Mouse (Mus musculus) adrenal gland, postnatal 4 days (tissue): ENCODE results near the gene Ppp1r3e. TPM values are rescaled to one million over a fixed set of nuclear protein-coding genes. Genes with fewer than 3 reads are reported as not detected.

ENCODE experiments used
- DNase-seq, 2 experiments: peaks; one replicate each; pipeline ENCODE4 v3.0.0; 2021 to 2022; ENCODE audit warnings: low spot score in 2 of 2, mixed read lengths in 2 of 2
- total RNA-seq, 2 experiments: library from RNA; stranded (reverse); gene quantifications; 2 replicates each; pipeline ENCODE4 v1.2.3; 2021

Gene Ppp1r3e
- total RNA-seq, 2 experiments from 2014 or later: 16.9 to 21.0 TPM

- peak; percentile 58 to 78 for DNase-seq
These were observed 6.0 kb upstream of the Ppp1r3e start, which contains the start of the genes Bcl2l2 and Gm20521 for GRCm38 (mm10) chr14:54883154-54884021. TSS of gene Bcl2l2 (plus strand) at chr14:54883377. TSS of gene Gm20521 (plus strand) at chr14:54883441.

DNA sequence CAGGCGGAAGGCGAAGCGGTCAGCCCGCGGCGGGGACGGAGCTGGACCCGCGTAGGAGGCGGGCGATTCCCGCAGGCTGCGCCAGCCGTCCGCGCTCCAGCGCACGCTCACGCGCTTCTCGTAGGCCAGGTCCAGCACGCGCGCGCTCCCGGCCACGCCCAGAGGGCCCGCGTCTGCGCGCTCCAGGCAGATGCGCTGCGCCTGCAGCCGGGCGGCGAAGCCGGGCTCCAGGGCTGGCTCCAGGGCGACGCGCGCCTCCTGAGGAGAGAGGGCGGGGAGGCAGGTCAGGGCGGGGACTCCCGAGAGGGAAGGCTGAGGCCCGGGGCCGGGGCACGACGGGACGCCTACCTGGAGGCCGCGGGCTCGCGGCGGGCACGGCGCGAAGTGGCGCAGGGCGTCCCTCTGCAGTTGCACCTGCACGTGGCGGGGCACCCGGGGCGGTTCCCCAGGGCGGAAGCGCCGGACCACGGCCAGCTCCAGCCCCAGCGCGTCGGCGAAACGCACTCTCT, 757 bp downstream of the Ppp1r3e start:
- peak; percentile 77 to 85 for DNase-seq

DNA sequence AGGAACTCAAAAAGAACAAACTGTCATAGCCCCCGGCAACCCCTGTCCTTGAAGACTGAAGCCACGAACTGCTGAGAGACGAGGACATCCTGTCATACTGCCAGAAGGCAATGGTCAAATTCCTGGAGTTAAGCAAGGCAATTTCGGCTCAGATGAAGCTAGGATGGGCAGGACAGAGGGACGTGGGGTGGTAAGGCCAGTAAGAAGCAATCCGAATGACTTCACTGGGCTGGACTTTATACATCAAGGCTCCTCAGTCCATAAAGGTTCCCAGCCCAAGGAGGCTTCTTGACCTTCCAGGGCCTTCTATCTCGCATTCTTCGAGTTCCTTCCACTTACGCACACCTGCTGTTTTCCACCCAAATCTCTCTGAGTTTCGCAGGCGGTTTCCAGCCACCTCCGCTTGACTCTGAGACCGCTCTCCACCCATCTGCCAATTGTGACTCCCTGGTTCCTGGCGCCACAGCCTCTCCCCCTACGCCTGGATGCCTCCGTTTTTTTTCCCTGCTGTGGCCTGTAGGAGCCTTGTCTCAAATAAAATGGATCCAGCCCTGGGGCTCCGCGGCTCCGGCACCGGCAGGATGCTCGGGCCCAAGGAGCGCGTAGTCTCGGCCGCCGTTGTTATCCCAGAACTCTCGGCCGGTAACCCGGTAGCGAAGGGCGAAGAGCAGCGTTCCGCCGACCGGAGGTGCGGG, 1.4 kb downstream of the Ppp1r3e start:
- no peak for DNase-seq

DNA sequence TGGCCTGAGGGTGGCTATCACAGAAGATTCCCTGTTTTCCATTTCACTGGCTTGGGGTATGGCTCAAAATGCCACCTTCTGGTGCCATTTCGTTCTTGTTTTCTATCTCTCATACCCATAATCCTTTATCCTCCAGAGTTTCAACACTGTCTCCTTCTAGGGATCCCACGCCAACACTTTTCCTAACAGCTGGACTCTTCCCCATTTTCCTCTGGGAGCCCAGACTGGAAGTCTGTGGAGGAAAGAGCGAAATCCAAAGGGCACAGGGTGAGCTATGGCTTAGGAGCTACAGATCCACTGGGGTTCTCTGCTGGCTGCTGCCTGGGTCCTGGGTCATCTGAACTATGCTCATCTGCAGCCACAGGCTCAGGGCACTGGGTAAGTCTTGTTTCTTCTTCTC, 3.2 kb downstream of the Ppp1r3e start:
- no peak for DNase-seq

GRCm38 (mm10) chr14:54870861-54871260, 6.5 kb downstream of the Ppp1r3e start, which contains the start of gene Homez:
TSS of gene Homez (minus strand) at chr14:54870961.
- no peak for DNase-seq

DNA sequence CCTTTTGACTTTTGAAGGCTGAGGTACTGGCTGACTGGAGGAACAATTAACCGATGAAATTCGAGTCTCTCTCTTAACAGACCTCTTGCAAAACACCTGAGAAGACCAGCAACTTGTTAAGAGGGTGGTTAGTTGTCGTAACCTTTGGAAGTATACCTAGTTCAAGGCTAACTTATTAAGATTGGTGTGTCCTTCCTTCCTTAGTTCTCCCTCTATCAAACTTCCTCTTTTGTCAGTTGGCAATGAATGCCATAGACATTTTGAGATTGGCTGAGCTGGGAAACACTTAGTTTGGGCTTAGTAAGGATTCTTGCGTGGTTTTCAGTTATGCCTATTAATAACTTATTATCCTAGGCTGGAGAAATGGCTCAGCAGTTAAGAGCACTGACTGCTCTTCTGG, 9.3 kb downstream of the Ppp1r3e start:
- no peak for DNase-seq

- DNase-seq: no peak
These were observed 10.4 kb downstream of the Ppp1r3e start for GRCm38 (mm10) chr14:54866936-54867335.

GRCm38 (mm10) chr14:54866268-54866667, 11.1 kb downstream of the Ppp1r3e start:
- DNase-seq: no peak

- DNase-seq: no peak
These were observed 11.7 kb downstream of the Ppp1r3e start for GRCm38 (mm10) chr14:54865626-54866025.

DNA sequence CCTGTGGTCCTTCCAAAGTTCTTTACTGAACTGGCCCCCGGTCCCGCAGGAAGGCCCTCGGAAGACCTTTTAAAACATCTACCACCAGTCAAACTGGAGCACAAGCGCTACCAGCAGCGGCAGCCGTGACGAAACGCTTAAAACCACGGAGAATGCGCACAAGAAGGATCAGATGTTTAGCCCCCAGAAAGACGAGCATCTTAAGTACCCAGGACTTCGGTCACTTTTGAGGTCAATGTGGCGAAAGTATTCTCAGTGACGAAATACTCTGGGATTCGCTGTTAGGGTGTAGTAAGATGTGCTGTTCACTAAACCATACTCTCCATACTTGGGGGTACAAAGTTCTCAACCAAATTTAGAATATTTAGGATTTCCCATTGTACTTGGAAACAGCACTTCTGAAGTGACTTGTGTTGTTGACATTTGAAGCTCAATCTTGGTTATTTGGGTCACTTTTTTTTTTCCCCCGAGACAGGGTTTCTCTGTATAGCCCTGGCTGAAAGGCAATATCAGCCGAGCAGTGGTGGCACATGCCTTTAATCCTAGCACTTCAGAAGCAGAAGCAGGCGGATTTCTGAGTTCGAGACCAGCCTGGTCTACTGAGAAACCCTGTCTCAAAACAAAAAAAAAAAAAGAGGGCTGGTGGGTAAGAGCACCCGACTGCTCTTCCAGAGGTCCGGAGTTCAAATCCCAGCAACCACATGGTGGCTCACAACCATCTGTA, 12.9 kb downstream of the Ppp1r3e start:
- DNase-seq: no peak

- peak; percentile 82 for DNase-seq
These were observed 13.6 kb downstream of the Ppp1r3e start for GRCm38 (mm10) chr14:54863501-54864312.

GRCm38 (mm10) chr14:54860511-54860910, 16.8 kb downstream of the Ppp1r3e start:
- no peak for DNase-seq

DNA sequence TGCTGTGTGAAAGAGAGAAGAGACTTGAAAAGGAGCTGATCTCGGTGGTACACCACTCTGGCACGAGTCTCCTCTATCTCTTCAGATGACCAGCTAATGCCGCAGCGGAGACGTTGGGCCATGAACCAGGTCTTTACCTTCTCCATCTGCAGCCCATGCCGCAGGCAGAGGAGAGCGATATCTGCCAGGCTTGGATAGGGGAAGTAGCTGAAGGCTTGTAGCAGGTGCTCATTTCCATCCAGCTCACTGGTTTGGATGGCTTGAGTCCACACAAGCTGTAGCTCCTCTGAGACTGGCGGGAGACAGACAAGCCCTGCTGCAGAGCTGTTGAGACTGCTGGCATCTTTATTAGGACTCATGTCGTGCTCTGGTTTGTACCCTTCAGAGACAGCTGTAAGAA, 19.5 kb downstream of the Ppp1r3e start:
- DNase-seq: no peak

DNA sequence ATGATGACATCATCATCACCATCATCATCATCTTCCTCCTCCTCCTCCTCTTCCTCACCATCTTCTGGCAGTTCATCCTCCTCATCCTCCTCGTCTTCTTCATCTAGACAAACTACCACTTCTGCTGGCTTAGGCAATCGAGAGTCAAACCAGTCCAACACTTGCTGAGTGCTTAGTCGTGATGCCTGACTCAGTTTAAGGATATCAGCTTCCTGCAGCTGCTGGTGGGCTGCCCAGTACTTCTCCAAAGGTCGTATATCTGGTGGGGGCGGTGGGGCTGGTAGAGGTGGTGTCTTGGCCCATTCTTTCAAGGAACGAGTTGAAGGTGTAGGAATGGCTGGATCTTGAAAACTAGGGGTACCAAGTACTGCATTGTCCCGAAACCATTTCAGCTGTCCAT, 20.6 kb downstream of the Ppp1r3e start:
- no peak for DNase-seq

DNA sequence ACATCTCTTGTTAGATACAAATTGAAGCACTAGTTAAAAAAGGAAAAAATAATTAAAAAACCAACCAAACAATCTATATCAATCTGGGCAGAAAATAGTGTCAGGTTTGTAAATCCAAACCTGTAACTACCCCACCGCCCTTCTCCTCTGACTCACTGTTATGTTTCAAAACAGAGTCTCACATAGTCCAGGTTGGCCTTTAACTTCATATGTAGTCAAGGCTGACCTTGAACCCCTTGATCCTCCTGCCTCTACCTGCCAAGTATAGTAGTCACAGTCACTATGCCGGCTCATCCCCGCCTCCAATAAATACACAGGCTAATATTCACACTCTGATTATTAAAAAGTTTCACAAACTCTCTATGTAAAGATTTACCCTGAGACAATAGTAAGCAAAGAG, 21.6 kb downstream of the Ppp1r3e start:
- no peak for DNase-seq

- DNase-seq: no peak
These were observed 33.9 kb downstream of the Ppp1r3e start for GRCm38 (mm10) chr14:54843461-54843860.

- no peak for DNase-seq
These were observed 53.6 kb downstream of the Ppp1r3e start for GRCm38 (mm10) chr14:54823716-54824115.
